25 mouse cellular contexts compared by ENCODE assay signal in genomic region chr6:60881534-60881933, GRCm38 (mm10). TPM values are rescaled to one million over a fixed set of nuclear protein-coding genes. Genes with fewer than 3 reads are reported as not detected.
"Had no signal": no experiment of that assay in that cellular context is flagged by ENCODE, and none has a peak within 500 bp of the region (broad histone marks: within the 10 kb centered on the region; RNA-seq: fewer than 3 reads in every experiment).

No protein-coding gene starts in this region.

- H3K27ac ChIP-seq: limb, embryonic 10.5 days; limb, embryonic 13.5 days; liver, embryonic 12.5 days; liver, embryonic 15.5 days; lung, embryonic 15.5 days; midbrain, embryonic 10.5 days; midbrain, embryonic 13.5 days; neural tube, embryonic 12.5 days; neural tube, embryonic 15.5 days had no signal

- DNase-seq: kidney, adult 2 months; kidney, postnatal 14 days; kidney, postnatal 4 days; layer of hippocampus, adult 9-11 months; layer of hippocampus, postnatal 36 days; liver; lung, adult 18-20 months; lung, postnatal 10 days; lung, postnatal 36 days; right cerebral cortex, adult 18-20 months; right cerebral cortex, postnatal 14 days; right cerebral cortex, postnatal 4 days; thymus, postnatal 25 days had no signal

- H3K9me3 ChIP-seq: limb, embryonic 10.5 days; limb, embryonic 13.5 days; liver, embryonic 12.5 days; liver, embryonic 15.5 days; lung, embryonic 15.5 days; megakaryocyte, embryonic 14.5 days; midbrain, embryonic 13.5 days; neural tube, embryonic 12.5 days; neural tube, embryonic 15.5 days had no signal

- H3K27me3 ChIP-seq: limb, embryonic 13.5 days; liver, embryonic 12.5 days; liver, embryonic 15.5 days; lung, embryonic 15.5 days; megakaryocyte, embryonic 14.5 days; midbrain, embryonic 13.5 days; neural tube, embryonic 12.5 days; neural tube, embryonic 15.5 days had no signal

- H3K36me3 ChIP-seq: limb, embryonic 10.5 days; limb, embryonic 13.5 days; liver, embryonic 12.5 days; liver, embryonic 15.5 days; lung, embryonic 15.5 days; midbrain, embryonic 10.5 days; midbrain, embryonic 13.5 days; neural tube, embryonic 12.5 days; neural tube, embryonic 15.5 days had no signal

- H3K4me2 ChIP-seq: limb, embryonic 13.5 days; liver, embryonic 12.5 days; liver, embryonic 15.5 days; lung, embryonic 15.5 days; midbrain, embryonic 13.5 days; neural tube, embryonic 12.5 days; neural tube, embryonic 15.5 days had no signal

- H3K4me1 ChIP-seq: limb, embryonic 10.5 days; limb, embryonic 13.5 days; liver, embryonic 15.5 days; lung, embryonic 15.5 days; midbrain, embryonic 10.5 days; midbrain, embryonic 13.5 days; neural tube, embryonic 12.5 days; neural tube, embryonic 15.5 days had no signal

- H3K9ac ChIP-seq: limb, embryonic 13.5 days; liver, embryonic 12.5 days; liver, embryonic 15.5 days; lung, embryonic 15.5 days; midbrain, embryonic 13.5 days; neural tube, embryonic 12.5 days; neural tube, embryonic 15.5 days had no signal

- ATAC-seq: liver, embryonic 12.5 days; midbrain, embryonic 13.5 days had no signal

- H3K4me3 ChIP-seq: limb, embryonic 10.5 days; limb, embryonic 13.5 days; liver, embryonic 12.5 days; liver, embryonic 15.5 days; lung, embryonic 15.5 days; megakaryocyte, embryonic 14.5 days; midbrain, embryonic 10.5 days; midbrain, embryonic 13.5 days; neural tube, embryonic 12.5 days; neural tube, embryonic 15.5 days had no signal

RNA-seq across cellular contexts. Expression of gene Mmrn1, which starts 43.2 kb away (rescaled TPM):
- total RNA-seq: layer of hippocampus, adult 18-20 months; layer of hippocampus, postnatal 36 days; left cerebral cortex, adult 8-10 months had no signal
